Mouse (Mus musculus) stomach, postnatal 0 days (tissue): ENCODE results near the gene Ubald2.

Experiments
- CTCF ChIP-seq: IDR thresholded peaks from 2 replicates; pipeline ENCODE4 v1.5.1; 2016; ENCODE audit warnings: antibody characterized with exemption, low read depth, mild to moderate bottlenecking, moderate library complexity
- EP300 ChIP-seq: optimal IDR thresholded peaks from 2 replicates; pipeline ENCODE3; 2016; ENCODE audit warnings: antibody characterized with exemption

GRCm38 (mm10) chr11:116446308-116446887 lies 12.5 kb downstream of the Ubald2 start:
- no peak for TF ChIP-seq CTCF
- no peak for TF ChIP-seq EP300
